ENCODE assay signal across 27 mouse cellular contexts in genomic region chr12:54803531-54803930, GRCm38 (mm10).
"Had no signal": no experiment of that assay in that cellular context is flagged by ENCODE, and none has a peak within 500 bp of the region (broad histone marks: within the 10 kb centered on the region; RNA-seq: fewer than 3 reads in every experiment).

No protein-coding gene starts in this region.

- H3K9me3 ChIP-seq: embryonic facial prominence, embryonic 10.5 days; embryonic facial prominence, embryonic 12.5 days; embryonic facial prominence, embryonic 13.5 days; embryonic facial prominence, embryonic 15.5 days; forebrain, embryonic 10.5 days; forebrain, embryonic 12.5 days; forebrain, embryonic 13.5 days; forebrain, embryonic 15.5 days had no signal

- H3K4me3 ChIP-seq: embryonic facial prominence, embryonic 10.5 days; embryonic facial prominence, embryonic 12.5 days; embryonic facial prominence, embryonic 13.5 days; embryonic facial prominence, embryonic 15.5 days; erythroblast, embryonic 14.5 days; forebrain, embryonic 10.5 days; forebrain, embryonic 12.5 days; forebrain, embryonic 13.5 days; forebrain, embryonic 15.5 days; gastrocnemius, adult 2 months; heart, adult 2 months had no signal

- H3K27ac ChIP-seq: embryonic facial prominence, embryonic 10.5 days; embryonic facial prominence, embryonic 12.5 days; embryonic facial prominence, embryonic 13.5 days; embryonic facial prominence, embryonic 15.5 days; forebrain, embryonic 10.5 days; forebrain, embryonic 12.5 days; forebrain, embryonic 13.5 days; forebrain, embryonic 15.5 days; gastrocnemius, adult 2 months; heart, adult 2 months had no signal

- H3K4me1 ChIP-seq: embryonic facial prominence, embryonic 12.5 days; embryonic facial prominence, embryonic 15.5 days; forebrain, embryonic 13.5 days; forebrain, embryonic 15.5 days had no signal

- ATAC-seq: forebrain, embryonic 13.5 days; forebrain, embryonic 14.5 days; forebrain, embryonic 15.5 days; forebrain, embryonic 16.5 days; forebrain, postnatal 0 days had no signal

- H3K36me3 ChIP-seq: embryonic facial prominence, embryonic 10.5 days; embryonic facial prominence, embryonic 12.5 days; embryonic facial prominence, embryonic 13.5 days; embryonic facial prominence, embryonic 15.5 days; forebrain, embryonic 10.5 days; forebrain, embryonic 12.5 days; forebrain, embryonic 15.5 days had no signal

- H3K4me2 ChIP-seq: embryonic facial prominence, embryonic 12.5 days; embryonic facial prominence, embryonic 13.5 days; embryonic facial prominence, embryonic 15.5 days; forebrain, embryonic 12.5 days; forebrain, embryonic 13.5 days; forebrain, embryonic 15.5 days had no signal

- DNase-seq: cerebellum, adult 2 months; cerebellum, adult 8-10 months; cerebellum, adult 9-10 months; cerebellum, adult 9-11 months; cerebellum, postnatal 10 days; cerebellum, postnatal 14 days; cerebellum, postnatal 25 days; cerebellum, postnatal 36 days; embryo, embryonic 11 days; forebrain, postnatal 0 days; gastrocnemius, adult 2 months; gastrocnemius, postnatal 10 days; gastrocnemius, postnatal 14 days; gastrocnemius, postnatal 25 days; gastrocnemius, postnatal 36 days; heart, adult 2 months had no signal

- H3K27me3 ChIP-seq: embryonic facial prominence, embryonic 12.5 days; embryonic facial prominence, embryonic 13.5 days; embryonic facial prominence, embryonic 15.5 days; forebrain, embryonic 12.5 days; forebrain, embryonic 13.5 days; forebrain, embryonic 15.5 days had no signal

- H3K9ac ChIP-seq: embryonic facial prominence, embryonic 12.5 days; embryonic facial prominence, embryonic 13.5 days; embryonic facial prominence, embryonic 15.5 days; forebrain, embryonic 12.5 days; forebrain, embryonic 13.5 days; forebrain, embryonic 15.5 days; forebrain, postnatal 0 days had no signal
